Mouse (Mus musculus): ENCODE results near the gene Pir.

Gene Pir

DNA sequence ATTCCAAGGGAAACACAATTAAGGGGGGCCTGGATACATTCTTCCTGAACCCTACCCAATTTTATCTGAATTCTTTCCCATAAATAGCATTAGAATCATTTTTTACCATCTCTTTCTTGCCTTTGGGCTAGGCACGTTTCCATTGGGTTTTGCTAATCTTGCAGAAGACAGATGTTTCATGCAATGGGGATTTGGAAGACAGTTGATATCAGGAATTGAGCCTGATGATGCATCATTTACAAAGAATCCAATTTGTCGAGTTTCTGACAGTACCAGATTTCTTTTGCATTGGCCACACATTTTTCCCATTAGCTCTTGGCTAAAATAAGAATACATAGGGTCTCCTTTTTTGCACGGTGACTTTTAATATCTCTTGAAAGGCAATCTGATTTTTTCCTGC lies 61.6 kb downstream of the Pir start:
- in situ Hi-C loops (cut with MboI, MseI): no loop called here

DNA sequence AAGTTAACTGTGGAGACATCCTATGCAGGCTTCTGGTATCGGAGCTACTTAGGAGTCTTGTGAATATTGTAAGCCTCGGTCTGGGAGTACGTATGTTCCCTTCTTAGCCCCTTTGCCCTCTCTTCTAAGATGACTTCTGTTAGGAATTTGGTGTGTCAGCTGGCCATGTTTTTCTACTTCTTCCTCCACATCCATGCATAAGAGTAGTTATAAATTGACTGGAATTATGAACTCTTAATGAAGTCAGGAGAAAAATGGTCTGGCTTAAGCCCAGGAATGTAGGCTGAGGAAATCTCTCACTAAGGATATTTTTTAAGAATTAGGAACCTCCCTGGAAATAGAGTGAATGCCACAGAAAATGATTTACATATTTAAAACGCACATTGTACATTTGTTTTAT lies 69.4 kb downstream of the Pir start:
- in situ Hi-C loops (cut with MboI, MseI): no loop called here

DNA sequence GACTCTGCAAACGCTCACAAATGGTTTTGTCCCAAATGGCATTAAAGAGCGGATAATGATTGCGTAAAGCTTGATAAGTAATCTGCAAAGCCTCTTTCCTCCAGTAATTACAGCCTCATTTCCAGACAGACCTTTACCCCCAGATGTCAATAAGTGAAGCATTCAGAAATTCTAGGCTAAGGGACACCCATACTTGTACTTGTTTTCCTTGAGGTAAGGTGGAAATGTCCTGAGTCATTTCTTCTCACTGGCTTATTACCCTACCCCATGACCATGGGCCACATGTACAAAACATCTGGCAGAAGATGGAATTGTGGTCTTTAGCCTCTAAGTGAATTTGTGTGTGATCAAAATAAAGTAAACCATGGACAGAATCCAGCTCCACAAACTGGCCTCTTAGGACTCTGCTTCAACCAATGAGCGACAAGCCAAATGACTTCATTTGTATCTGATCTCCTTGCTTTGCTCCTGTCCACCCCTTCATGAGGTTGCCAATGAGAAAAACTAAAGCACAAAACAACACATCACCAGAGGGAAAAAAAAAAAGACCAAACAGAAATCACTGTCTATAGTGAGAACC lies 76.3 kb downstream of the Pir start:
- in situ Hi-C loops (cut with MboI, MseI): no loop called here

DNA sequence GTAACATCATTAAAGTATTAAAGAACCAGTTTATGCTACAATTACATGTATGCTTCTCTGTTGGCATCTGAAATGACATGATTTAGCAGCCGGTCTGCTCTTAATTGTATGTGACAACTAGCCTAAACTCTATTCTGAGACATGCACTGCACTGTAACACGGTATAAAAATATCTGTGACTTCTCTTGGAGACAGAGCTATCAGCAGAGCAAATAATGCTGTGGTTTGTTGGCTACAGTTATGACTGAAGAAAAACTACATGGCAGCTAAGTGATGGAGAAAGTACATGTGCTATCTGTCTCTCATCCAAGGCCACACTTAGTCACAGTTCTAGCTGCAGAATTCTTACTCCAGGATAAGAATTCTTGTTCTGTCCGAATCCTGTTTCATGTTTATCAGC lies 79.8 kb downstream of the Pir start:
- in situ Hi-C loops (cut with MboI, MseI): no loop called here

DNA sequence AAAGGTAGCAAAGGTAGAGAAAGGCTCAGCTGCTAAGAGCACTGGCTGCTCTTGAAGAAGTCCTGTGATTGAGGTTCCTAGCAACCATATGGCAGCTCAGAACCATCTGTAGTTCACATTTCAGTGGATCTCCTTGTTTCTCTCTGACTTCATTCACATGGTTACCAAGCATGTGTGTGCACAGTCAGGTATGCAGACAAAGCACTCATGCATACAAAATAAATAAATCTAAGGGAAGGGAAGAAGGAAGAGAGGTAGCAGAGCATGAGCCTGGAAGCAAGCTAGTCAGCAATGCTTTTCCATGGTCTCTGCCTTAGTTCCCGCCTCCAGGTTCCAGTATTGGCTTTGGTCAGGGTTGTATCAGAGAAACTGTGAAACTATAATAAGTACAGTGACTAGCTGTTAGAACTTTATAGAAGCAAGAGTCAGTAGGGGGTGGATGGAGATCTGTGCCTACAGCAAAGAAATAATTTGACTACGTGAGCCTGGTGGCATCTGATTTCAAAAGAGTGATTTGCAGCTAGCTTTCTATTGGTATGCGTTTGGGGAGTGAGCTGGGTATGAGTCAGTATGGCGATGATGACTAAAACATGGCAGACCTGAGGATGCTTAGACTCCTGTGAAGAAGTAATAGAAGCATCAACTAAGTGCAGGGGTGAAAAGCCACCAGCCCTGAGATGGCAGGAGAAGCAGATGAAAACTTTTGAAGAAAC lies 96.1 kb downstream of the Pir start:
- in situ Hi-C loops (cut with MboI, MseI): no loop called here

DNA sequence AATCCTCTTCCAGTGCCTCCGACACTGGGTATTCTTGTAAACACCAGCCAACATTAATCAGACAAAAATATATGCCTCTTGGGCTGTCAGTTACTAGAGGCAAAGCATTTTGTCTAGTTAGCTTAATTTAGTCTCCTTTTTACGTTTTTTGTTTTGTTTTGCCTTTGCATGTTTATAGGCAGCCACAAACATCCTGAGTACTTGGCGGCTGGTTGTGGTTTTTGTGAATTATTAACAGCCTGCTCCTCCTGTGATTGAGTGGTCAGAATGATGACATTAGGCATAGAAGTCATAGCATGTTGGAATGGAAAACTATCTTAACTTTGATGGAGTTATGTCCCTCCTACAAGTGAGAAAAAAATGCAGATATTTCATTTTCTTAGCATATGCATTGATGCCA lies 101.4 kb downstream of the Pir start:
- in situ Hi-C loops (cut with MboI, MseI): no loop called here

DNA sequence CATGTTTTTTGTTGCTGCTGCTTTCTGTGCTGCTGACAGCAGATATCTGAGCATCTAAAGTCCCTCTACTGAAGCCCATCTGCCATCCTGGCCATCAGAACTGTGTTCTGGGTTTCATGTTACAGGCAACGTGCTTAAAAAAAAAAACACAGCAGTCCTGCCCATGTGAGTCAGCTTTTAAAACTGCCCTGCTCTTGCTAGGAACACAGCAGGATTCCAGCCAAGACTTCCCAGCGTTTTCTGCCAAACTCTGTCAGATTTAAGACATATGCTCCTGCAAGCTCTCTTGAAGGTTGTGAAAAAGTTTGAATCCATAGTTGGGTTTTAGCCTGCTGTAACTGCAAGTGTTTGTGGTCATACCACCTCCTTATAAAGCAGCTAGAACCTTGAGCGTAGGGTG lies 103.9 kb downstream of the Pir start, which contains the start of gene Vegfd:
Gene Vegfd (plus strand): TSS at position 298 of the 400 bp plus-strand sequence.
- in situ Hi-C loops (cut with MboI, MseI): no loop called here

DNA sequence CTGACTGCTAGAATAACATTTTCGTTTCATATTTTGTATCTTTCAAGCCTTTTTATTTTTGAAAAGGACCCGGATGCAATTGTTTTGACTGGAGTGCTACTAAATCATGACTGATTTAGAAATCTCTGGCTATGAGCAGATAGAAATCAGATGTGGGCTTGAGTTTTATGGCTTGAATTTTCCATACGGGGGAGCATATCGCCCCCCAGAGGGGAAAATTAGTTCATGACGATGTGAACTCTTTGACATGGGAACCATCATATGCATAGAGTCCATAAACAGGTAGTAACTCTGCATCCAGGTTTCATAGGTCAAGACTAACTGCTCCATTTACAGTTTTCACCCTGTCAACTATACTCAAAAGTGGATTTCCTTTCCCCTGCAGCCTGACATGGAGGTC lies 105.4 kb downstream of the Pir start:
- in situ Hi-C loops (cut with MboI, MseI): no loop called here

DNA sequence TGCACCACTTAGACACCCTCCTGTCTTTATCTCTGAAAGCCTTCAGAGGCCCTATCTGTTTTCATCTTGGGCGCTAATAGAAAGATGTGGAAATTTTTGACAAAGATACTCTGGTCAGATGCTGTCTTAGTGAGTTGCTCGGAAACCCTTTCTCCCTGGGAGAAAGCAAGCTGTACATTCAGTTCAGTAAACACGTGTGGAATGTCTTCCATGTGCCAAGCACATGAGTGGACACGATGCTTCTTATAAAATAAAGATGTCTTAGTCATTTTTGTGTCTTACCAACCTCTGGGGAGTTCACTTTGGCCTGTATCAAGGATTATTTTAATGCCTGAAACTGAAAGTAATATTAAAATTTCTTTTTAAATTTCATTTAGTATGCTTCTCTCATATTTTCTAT lies 110.5 kb downstream of the Pir start:
- in situ Hi-C loops (cut with MboI, MseI): no loop called here

DNA sequence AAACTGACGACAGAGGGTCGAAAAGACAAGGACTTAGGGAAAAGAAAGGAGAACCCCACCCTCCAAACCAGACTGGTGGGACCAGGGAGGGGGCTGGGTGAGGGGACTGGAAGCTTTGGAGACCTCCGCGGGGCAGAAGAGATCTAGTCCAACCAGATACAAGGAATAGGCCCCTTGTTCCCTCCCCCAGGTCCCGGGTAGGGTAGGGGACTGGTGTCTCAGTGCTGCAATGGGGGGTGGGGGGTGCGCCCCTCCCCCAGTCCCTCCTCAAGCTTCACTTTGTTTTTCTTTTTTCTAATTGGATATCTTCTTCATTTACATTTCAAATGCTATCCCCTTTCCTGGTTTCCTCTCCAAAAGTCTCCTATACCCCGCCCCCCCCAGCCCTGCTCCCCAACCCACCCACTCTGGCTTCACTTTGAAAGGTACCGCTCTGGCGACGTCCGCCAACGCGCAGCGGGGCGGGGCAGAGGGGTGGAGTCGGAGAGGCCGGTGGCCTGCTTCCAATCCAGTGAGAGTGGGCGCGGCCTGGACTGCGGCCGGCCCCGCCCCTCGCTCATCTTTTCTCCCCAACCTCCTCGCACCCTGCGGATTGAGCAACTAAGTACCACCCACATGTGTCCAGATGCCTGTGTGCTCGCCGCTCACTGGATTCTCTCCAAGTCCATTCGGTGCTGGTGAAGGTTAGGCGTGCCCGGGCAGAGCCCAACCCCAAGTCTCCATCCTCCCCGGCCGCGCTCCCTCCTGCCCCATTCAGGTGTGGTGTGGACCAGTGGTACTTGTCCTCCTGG lies 112.6 kb downstream of the Pir start:
- in situ Hi-C loops (cut with MboI, MseI): no loop called here

DNA sequence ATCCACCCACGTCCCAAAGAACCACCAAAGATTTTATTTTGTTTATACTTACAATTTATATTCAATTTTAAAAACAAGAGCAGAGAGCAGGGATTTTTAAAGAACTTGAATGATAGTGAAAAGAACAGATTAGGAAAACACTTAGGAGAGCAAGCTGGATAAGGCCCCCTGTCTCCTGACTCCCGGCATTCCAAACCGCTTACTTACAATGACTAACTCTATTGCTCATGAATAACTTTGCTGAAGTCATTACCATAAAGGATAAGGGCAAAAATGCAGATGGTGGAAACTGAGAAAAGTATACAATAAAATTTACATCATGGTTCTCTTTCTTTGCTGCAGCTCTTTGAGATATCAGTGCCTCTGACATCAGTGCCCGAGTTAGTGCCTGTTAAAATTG lies 124.9 kb downstream of the Pir start:
- in situ Hi-C loops (cut with MboI, MseI): loop anchor here in 1 of 2 experiments (5.0 kb wide), 1 partner anchor 212 kb away; no protein-coding TSS in a partner anchor

DNA sequence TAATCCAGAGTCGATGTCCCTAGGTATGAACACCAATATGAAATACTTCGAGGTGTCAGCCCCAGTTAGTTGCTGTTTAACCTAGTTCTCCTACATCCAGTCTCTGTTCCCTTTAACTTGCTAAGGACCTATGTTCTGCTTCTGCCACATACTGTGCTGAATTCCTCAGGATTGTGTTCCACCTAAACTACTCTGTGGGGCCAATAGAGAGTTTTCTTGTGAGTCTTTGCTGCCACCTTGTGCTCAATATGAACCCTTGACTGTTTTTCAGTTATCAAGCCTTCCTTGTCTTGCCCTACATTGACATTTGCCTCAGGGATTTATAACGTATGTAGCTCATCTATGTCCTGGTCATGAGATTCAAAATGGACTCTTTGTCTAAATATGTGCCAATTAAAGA lies 129.3 kb downstream of the Pir start:
- in situ Hi-C loops (cut with MboI, MseI): no loop called here

DNA sequence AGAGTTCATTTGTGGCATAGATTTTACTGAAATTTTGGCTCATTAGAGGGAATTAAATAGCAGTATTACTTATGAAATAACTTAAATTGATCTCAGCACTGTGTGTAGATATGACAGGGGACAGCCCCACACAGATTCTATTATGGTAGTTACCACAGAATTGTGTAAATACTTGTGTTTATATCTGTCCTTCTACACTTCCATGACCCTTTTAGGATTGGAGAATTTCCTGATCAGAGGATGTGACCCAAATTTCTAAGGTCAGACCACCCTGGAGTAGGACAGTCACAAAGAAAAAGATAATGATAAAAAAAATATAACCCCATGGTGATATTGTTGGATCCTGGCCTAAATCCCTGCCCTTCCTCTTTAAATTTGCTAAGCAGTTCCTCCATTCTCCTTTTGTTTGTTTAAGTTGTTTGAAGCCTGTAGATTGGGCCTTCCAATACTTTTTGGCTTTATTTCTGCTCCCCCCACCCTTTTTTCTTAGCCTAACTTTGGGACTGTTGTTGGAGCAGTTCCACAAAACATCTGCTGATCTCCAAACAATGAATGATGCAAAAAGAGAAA lies 136.0 kb downstream of the Pir start:
- in situ Hi-C loops (cut with MboI, MseI): no loop called here

DNA sequence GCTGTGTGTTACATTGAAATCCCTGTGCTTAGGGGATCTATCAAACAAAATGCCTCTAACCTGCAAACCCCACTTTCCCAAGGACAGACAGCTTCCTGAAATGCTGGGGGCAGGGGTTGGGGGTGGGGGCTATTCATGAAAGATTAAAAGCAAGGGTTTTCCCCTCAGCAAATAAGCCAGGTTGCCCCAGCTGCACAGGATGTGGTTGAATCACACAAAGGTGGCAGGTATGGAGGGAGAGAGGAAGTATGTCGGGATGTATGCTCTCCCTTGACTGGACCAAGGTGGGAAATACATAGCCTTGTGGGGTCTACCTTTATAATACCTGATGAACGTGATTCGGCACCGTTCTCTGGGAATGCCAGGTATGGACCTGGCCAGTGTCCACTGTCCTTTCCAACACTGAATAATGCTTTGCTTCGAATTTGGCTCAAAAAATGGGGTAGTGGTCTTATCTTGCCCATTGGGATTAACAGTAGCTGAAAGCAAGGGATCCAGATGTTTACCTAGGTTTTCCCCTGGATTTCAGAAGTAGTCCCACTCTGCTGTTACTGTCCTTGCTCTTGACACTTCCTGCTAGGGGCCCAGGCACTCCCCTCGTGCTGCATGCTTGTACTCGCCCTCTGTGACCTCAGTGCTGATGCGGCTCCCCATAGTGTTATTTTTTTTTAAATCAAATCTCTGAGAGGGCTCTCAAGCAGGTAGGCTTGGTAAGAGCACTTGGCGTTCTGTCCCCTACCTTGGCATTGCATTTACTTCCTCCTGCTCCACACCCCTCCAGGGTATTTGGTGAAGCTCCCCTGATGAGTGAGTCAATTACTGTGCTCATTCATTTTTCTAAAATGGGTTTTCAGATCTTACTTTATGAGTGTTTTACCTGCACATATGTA lies 137.2 kb downstream of the Pir start:
- in situ Hi-C loops (cut with MboI, MseI): no loop called here

DNA sequence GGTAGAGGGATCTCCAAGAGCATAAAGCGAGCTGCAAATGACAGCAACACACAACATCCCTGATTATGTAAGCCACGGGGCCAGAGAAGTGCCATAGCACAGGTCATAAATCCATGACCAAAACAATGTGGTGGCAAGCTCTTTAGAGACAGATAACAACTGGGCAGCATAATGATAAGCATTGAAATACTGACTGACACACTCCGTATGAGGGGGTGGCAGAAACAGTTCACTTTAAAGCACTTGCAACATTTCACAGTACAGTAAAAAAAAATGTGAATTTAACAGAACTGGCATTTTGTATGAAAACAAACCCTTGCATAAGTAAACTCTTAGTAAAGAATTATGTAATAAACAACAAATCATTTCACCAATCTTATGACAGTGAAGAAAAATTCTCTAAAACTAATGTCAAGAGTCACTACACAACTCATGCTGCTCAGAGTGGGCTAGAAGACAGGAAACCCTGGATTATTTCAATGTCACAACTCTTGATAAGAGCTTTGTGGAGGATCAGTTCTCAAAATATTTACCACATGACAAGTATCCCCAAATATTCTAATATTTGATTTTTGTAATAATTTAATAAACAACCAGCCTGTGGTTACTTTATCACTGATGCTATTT lies 139.2 kb downstream of the Pir start:
- in situ Hi-C loops (cut with MboI, MseI): no loop called here

DNA sequence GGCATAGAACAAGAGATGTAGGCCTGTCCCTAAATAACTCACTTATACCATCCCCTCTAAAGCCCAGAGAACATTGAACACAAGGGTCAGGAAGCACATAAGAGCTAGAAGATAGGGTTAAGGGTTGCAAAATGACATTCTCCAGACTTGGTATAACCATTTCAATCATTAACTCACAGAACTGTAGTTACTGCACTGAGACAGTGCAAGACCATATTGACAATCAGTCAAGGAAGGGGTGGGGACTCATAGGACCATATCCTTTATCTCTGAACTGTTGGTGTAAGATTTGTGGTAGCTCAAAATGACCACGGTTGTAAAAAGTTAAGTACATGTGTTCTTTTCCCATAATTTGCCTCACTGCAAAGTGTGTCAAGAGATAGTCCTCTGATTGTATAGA lies 141.4 kb downstream of the Pir start:
- in situ Hi-C loops (cut with MboI, MseI): loop anchor here in 1 of 2 experiments (10.0 kb wide), 1 partner anchor 336 kb away; the partner anchor contains the start of gene Siah1b

DNA sequence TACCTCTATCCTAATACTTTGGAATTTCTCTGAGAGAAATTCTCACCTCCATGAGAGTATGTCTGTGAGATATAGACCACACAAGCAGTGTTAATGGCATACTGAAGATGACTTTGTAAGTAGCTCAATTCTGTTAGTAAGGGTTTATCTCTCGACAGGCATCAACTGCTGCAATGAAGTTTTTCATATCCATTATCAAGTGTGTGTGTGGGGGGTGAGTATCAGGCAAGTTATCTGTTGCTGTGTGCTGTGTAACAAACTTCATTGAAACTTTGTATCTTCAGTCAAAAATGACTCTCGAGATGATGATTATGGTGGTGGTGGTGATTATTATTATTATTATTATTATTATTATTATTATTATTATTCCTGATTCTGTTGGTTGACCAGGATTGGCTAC lies 147.6 kb downstream of the Pir start:
- in situ Hi-C loops (cut with MboI, MseI): loop anchor here in 1 of 2 experiments (10.0 kb wide), 1 partner anchor 342 kb away; the partner anchor contains the start of gene Siah1b

DNA sequence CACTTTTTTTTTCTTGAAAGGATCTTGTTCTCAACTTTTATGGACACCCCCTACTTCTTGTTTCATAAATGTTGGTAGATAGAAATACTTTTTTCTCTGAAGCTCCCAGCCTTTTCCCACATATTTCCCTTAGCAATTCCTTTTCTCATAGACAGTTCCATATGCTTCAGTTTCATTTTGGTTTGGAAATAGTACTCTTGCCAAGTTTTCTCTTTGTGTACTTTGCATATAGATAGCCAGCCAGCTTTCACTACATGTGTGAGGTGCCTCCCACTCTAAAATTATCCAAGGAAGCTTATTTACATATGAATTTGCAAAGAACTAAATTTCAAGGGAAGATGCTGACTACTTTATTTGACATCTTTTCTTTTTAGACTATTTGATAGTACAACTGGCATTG lies 148.8 kb downstream of the Pir start:
- in situ Hi-C loops (cut with MboI, MseI): loop anchor here in 1 of 2 experiments (10.0 kb wide), 1 partner anchor 343 kb away; the partner anchor contains the start of gene Siah1b

DNA sequence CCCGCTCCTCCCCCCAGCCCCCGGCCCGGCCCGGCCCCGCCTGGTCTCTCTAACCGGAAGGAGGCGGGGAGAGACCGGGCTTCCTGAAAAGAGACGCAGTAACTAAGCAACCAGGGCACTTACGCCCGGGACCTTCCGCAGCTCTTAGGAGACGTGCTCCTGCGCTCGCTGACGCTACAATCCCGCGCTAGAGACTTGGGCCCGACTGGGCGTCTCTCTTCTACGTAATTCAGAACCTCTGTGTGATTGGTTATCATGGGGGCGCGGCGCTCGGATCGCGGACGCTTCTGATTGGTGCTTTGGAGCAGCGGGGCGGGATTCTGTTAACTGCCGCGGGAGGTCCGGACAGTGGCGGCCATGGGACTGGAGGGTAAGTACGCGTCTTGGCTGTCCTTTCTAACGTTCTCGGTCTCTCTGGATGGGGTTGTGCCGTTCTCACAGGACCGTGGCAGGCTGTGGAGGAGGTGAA lies 150.3 kb downstream of the Pir start, which contains the start of gene Piga:
Gene Piga (plus strand): TSS at position 317 of the 469 bp plus-strand sequence.
- in situ Hi-C loops (cut with MboI, MseI): loop anchor here in 1 of 2 experiments (10.0 kb wide), 1 partner anchor 345 kb away; the partner anchor contains the start of gene Siah1b

DNA sequence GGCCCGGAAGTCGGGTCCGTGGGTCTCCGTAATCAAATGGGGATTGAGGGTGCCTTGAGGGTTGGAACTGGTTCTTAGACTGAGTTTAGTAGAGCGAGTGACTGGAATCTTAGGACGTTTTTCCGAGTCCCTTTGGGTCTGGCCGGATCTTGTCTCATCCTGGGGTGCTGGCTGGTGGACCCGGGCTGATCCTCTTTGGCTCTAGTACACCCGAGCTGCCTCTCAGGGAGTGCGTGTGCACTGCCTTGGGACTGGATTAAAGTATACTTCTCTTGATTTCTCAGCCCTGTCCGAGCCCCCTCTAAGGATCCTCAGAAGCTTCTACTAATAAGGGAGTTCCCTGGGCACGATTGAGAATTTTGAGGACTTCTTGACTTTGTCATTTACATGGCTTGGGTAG lies 150.8 kb downstream of the Pir start:
- in situ Hi-C loops (cut with MboI, MseI): loop anchor here in 1 of 2 experiments (10.0 kb wide), 1 partner anchor 345 kb away; the partner anchor contains the start of gene Siah1b

All from T-helper 17 cell (primary cell).